Mouse (Mus musculus): ENCODE measurements around the gene Il22ra2.

The Il22ra2 gene

DNA sequence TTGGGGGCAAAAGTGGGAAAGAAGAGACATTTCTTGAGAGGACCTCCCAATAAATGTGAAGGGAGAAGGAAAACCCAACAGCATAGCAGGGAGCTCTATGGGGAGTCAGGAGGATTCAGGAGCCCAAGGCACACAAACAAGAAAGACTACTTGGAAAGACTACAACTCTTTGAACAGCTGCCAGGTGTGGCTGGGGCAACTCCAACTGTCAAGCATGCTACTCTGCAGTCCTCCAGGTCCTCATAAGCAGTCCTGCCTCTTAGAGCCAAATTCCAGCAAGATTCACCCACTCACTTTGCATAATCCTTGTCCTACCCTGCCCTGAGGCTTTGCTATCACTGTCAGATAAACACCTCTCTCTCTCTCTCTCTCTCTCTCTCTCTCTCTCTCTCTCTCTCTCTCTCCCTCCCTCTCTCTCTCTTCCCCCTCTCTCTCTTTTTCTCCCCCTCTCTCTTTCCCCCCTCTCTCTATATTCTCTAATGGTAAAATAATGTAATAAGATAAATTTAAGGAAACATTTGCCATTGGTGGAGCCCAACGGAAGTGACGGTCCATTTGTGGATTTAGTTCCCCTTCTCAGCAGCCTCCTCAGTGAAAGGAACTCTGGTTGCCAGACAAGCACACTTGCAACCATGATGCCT, at the start of gene Il22ra2:
TSS of gene Il22ra2 (plus strand) at position 591 of the 641 bp plus-strand sequence.
- no peak for DNase-seq (ENCODE audit: extremely low read depth, insufficient read length, low spot score)

DNA sequence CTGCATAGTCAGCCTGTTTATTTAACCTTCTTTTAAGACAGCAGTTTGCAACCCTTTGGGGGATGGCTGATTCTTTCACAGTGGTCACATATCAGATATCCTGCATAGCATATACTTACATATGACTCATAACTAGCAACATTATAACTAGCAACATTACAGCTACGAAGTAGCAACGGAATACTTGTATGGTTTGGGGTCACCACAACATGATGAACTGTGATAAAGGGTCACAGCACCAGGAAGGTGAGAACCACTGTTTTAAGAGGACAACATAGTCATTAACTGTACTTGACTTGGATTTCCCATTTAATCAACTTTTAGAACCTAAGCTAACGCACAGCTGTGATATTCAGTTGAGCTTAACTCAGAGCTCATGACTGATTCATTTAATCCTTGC, 44.2 kb upstream of the Il22ra2 start:
- DNase-seq (ENCODE audit: extremely low read depth, insufficient read length, low spot score), result no peak

DNA sequence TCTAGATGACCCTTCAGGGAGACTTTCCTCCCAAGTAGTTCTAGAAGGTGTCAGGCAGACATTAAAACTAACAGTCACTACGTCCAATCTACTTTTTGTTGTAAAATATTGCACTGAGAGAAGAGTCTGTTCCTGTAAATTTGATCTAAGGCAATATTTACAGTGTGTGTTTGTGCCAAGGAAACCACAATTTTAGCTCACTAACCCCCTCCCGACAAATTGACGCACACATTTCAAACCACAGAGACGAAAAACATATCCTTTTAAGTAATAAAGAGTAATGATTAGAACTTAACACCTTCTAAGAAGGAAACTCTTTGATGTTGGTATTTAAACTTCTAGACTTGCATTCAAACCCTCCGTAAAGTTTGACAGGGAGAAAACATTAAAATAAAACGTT, 43.8 kb upstream of the Il22ra2 start:
- DNase-seq (ENCODE audit: extremely low read depth, insufficient read length, low spot score), result no peak

DNA sequence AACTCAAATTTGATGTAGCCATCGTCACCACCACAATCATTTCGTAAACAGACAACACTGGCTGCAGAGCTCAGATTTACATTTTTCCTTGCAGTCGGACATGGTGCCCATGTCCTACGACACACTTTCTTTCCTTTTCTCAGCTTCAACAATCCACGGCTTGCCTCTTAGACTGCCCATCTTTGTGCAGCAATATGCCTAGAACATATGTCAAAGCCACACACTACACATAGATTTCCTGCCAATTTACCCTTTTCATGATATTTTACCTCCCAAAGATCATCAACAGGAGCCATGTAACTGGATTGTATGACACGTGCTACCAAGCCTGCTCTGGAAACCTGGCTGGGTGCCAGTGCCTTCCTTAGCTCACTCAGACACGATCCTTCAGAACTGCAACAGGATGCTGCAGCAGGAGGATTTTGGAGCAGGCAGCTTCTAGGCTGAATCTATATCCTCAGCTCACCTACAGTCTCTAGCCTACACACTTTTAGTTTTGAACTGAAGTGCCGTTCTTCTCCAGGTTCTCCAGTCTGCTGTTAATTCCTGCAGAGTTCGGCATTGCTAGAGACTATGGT, 43.3 kb upstream of the Il22ra2 start:
- DNase-seq (ENCODE audit: extremely low read depth, insufficient read length, low spot score), result no peak

DNA sequence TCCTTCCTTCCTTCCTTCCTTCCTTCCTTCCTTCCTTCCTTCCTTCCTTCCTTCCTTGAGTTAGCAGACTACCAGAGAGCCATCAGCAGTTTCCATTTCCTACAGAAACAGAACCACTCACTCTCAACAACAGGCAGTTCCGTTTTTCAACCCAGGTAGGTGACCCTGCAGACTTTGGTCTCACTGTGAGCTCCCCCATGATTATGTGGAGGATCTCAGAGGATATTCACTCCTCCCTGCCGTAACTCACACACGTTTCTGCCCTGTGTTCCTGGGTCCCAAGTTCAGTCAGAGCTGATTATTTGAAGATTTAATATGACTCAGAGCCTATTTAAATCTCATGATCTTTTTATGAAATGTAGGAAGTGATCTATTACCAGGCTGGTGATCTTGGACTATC, 41.1 kb upstream of the Il22ra2 start:
- DNase-seq (ENCODE audit: extremely low read depth, insufficient read length, low spot score), result no peak

DNA sequence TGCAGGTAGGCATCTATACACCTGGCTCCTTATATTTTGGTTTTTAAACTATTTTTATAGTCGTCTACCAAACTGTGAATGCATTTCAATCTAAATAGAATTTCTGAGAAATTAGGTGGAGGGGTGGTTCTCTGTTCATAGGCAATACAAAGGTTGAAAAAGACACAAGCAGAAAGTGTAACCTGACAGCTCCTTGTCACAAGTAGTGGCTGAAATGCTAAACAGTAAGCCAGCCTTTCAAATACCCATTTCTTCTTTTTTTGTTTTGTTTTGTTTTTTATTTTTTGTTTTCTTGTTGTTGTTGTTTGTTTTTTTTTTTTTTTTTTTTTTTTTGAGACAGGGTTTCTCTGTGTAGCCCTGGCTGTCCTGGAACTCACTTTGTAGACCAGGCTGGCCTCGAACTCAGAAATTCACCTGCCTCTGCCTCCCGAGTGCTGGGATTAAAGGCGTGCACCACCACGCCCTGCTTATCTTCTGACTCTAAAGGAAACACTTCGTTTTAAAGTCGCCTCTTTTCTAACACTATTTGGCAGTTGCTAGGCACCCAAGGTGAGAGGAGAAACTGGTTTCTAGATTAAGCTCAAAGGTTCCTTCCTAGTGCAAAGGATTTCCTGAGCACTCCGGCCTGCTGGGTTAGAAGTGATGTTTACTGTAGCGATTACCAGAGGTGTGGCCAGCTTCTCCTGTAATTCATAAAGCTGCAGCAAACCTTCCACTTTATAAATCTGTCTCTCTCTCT, 39.8 kb upstream of the Il22ra2 start:
- DNase-seq (ENCODE audit: extremely low read depth, insufficient read length, low spot score), result no peak

DNA sequence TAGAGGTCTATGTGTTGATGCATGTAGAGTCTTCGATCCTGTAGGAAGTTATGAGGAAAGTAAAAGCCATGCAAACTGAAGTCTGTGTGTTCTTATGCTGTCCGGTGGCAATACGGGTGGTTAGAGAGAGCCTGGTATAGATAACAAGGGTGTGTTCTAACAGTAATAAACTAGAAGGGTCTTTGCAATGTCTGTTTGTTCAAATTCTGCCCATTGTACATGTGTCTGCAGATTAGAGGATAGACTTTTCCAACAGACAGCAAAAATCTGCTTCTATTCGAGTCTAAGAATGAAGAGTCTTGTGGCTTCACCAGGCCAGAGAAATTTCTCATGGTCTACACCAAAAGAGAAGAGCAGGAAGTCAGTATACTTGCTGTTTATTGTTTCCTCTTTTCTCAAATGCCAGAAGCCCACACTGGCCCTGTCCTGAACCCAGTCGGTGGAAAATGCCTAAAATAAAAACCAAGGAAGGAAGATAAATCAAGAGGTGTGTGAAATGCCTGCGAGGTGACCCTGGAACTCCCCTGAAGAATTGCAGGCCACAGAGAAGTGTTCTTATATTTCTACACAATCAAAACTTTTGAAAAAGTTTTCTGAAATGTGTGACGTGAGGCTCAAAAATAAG, 38.9 kb upstream of the Il22ra2 start:
- DNase-seq (ENCODE audit: extremely low read depth, insufficient read length, low spot score), result no peak

DNA sequence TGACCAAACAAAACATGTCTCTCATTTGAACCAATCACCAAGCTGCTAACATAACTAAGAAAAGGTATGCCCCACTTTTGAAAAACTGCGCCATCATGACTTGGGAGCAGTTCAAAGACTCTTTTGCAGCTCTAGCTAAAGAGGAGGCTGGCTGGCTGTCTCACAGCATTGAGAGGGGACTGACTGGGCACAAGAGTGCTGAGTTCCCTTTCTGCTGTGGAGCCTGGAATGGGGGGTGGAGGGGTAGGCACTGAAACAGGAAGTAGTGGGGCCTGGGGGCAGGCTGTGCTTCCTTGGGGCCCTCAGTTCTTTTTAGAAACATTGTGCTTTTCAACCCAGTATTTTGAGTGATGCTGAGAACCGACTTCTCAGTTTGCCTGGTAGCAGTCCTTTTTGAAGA, 37.7 kb upstream of the Il22ra2 start:
- DNase-seq (ENCODE audit: extremely low read depth, insufficient read length, low spot score), result no peak

DNA sequence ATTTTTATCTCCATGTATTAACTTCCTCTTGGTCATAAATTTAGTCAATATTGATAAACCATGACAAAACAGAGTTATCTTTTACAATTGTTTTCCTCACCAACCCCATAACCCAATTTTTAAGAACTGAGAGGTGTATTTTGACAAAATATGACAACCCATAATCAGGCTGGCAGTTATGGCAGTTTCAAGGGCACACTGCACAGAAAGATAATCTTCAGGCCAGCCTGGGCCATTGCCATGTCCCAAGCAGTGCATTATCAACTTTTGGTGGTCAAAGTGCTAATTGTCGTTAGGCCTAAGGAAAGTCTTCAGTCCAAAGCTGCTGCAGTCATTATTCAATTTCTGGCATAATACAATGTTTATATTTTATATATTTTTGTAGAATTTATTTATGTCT, 37.0 kb upstream of the Il22ra2 start:
- DNase-seq (ENCODE audit: extremely low read depth, insufficient read length, low spot score), result no peak

DNA sequence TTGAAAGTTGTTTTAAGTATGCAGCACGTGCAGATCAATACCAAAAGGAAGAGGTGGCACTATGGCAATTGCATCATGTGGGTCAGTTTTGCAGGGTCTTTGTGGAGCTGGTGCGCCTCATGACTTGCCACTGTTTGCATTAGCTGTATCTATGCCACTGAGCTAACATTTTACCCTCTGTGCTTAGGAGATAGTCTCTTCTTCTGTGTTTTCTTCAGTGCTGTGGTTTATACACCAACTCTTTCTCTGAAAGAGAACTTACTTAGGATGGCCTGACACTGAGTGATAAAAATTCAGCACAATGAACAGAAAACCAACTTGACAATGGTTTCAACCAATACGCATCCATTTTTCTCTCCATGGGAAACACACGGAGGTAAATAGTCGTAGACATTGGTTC, 35.9 kb upstream of the Il22ra2 start:
- DNase-seq (ENCODE audit: extremely low read depth, insufficient read length, low spot score), result no peak

DNA sequence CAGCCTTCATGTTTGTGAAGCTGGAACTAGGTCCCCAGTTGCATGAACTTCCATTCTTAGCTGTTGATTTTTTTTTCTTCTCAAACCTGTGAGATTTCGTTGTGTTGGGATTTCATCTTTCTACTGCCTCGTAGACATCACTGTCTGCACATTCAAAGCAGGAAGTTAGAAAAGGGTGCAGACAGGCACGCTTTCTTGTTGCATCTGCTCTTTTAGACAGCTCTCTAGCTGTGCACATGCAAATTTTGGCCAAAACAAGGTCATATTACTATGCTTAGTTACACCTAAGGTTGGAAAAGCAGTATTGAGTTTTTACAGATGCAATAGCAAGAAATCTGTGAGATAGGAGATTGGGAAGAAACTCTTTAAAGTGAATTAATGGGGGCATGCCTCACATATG, 34.5 kb upstream of the Il22ra2 start:
- DNase-seq (ENCODE audit: extremely low read depth, insufficient read length, low spot score), result no peak

DNA sequence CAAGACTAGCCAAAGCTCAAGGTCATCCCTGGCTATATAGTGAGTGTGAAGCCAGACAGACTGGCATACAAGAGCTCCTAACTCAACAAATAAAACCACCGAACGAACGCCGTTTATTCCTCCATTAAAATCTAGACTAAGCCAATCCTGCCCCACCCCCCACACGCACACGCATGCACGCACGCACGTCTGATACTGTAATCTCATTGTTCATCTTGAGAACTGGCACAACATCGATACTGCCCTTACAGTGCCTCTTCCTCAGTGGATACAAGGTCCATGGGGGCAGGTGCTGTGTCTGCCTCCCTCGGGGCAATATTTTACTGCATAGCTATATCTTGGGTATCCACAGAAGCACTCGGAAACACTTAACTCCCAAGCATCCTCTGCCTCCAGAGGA, 32.2 kb upstream of the Il22ra2 start:
- DNase-seq (ENCODE audit: extremely low read depth, insufficient read length, low spot score), result no peak

DNA sequence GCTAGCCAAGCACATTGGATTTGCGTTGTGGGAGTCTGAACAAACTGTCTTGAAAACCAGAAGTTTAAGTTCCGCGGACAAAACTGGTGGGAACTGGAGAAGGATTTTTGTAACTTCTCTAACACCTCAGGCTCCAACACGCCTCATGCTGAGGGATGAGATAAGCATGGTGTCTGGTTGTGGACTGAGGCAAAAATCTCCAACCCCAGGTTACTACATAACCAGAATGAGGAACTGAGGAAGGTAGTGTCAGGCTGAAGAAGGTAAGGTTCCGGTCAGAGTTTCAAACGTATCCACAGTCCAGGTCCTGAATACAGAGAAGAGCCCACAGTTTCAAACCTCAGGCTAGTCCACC, 30.5 kb upstream of the Il22ra2 start:
- DNase-seq (ENCODE audit: extremely low read depth, insufficient read length, low spot score), result no peak

DNA sequence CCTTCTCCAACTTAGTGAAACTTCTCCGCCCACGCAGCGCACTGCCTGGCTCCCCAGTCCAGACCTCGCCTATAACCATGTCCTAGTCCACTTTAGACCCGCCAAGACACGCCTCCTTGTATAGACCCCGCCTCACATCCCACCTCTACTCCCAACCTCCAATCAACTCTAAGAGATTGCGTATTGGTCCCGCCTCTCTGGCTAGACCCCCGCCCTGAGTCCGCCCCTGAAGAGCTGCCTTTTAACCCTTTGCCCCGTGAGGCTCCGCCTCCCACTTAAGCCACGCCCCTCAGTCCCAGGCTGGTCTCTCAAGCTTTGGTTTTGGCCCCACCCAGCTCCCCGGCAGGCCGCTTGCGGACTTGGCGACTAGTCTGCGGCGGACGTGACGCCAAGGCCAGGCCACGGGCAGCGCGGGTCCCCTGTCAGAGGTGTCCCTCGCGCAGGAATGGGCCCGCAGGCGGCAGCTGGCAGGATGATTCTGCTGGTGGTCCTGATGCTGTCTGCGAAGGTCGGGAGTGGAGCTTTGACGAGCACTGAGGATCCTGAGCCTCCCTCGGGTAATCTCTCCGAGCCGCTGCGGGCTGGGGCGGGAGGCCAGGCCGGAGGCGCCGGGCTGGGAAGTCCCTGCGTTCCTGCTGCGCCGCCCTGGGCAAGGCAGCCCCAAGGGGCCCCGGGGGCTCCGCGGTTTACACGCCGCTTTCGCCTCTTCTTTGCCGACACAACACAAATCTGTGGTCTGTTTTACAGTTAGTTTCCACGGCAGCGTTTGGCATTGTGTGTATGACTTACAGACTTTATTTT, 30.0 kb upstream of the Il22ra2 start, which contains the start of gene Ifngr1:
TSS of gene Ifngr1 (plus strand) at position 309 of the 801 bp plus-strand sequence.
- peak; percentile 98 for DNase-seq (ENCODE audit: extremely low read depth, insufficient read length, low spot score)

DNA sequence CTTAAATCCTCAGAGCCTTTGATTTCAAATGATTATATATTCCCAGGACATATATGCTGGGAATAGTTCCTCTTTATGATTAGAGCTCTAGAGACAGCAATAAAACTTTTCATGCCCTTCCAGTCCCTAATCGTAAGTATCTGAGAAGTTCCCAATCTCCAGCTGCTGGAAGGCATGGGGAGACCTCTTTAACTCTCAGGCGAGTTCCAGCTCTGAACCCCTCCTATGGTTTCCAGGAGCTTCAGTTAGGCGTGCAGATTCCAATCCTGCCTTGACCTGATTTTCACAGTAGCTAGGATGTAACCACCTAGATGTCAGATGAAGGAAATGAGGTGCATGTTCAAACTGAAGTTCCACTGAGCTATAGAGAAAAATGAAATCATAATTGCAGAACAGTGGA, 29.2 kb upstream of the Il22ra2 start:
- no peak for DNase-seq (ENCODE audit: extremely low read depth, insufficient read length, low spot score)

DNA sequence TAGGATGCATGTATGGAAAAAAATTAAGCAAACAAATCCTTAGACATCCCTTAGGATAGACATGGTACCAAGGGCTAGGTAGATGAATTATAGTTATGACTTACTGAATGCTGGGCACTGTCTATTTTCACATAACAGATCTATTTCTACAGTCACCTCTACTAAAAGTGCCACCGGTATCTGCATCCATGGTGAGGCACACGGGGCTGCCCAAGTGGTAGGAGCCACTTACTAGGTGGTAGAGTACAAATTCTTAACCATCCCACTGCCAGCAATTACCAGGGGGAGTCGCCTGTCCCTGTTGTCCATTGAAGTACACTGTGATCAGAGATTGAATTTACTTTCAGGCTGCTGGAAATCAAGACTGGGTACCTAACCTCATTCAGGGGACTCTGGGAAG, 28.5 kb upstream of the Il22ra2 start:
- DNase-seq (ENCODE audit: extremely low read depth, insufficient read length, low spot score), result no peak

DNA sequence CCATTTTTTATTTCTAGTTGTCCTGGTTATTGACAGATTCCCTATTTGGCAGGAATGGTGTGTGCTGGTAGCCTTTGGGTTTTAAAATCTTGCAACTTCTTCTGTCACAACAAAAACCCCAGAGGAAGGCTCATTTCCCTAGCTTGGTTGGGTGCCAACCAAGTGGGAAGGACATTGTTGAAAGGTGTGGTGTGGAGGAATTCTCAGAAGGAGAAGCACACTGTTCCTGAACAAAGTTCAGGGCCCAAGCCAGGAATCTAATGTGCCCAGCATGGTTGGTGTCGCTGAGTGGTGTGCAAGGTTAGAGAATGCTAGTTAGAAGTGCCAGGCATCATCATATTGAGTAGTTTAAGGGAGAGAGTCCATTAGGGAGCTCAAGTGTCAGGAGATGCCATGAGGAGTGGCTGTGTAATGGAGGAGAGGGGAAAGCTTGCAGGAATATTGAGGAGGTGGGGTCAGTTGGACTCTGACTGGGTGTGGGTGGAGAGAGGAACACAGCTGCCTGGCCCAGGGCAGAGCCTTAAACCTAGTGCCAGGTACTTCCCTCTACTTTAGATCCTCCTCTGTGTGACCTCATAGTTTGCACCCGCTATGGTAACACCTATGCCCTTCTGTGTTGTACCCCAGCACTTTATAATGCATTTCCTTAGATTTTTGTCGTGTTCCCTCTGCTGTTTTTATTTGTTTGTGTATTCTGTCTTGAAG, 27.4 kb upstream of the Il22ra2 start:
- DNase-seq (ENCODE audit: extremely low read depth, insufficient read length, low spot score), result no peak

DNA sequence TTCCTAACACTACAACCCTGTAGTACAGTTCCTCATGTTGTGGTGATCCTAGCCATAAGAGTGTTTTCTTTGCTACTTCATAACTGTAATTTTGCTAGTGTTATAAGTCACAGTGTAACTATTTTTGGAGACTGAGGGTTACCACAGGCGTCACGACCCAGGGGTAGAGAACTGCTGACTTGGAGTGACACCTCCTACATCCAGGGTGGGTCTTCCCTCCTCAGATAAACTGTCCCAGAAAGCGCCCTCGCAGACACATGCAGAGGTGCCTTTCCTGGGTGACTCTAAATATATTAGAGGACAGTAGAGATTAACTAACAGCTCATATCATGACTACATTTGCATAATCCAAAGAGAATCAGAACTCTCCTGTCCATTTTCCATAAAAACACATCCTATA, 24.9 kb upstream of the Il22ra2 start:
- DNase-seq (ENCODE audit: extremely low read depth, insufficient read length, low spot score), result no peak

DNA sequence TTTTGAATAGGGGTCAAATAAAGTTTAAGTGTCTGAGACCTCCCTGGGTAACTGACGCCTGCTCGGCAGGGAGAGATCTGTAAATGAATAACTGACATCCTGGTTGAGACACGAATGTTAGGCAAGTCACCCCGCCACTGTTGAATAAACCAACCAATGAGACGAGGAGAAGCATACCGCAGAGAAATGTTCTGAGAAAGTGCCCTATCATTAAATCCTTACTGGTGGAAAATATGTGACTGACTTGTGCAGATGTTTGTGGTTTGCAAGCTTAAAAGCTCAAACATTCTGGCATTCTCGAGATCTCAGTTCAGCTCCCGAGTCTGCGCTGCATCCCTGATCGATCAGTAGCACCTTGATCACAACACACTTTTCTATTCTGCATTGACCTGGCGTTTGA, 23.7 kb upstream of the Il22ra2 start:
- no peak for DNase-seq (ENCODE audit: extremely low read depth, insufficient read length, low spot score)

DNA sequence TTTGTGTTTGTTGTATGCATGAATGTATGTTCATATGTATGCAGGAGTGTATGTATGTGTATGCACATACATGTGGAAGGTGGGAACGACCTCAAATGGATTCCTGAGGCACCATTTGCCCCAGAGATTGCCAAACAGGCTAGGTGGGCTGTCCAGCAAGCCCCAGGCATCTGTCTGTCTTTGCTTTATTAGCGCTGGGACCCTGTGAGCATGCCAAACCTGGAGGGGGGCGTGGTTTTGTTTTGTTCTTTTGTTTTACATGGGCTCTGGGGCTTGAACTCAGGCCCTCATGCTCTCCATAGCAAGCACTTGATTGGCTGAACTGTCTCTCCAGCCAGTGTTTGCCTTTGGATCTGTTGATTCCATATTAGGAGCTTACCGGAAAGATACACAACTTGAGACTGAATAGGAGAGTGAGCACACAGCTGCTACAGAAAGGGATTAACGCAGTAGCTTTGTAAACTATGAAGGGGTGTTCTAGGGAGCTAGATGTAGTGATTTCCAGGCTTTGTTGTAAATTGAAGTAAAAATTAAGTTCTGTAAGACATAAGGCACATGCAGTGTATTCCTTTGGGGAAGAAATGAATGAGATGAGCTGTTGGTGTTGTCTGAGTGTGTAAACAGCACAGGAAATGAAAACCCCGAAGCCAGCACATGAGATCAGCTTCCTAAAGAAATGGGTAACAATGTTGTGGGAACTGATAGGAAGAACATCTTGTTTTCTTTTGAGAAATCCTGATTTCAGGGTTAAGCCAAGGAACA, 22.3 kb upstream of the Il22ra2 start:
- no peak for DNase-seq (ENCODE audit: extremely low read depth, insufficient read length, low spot score)

Data from 3134 (cell line).